Mouse (Mus musculus): ENCODE measurements around the gene Fbxw5.

Gene Fbxw5

GRCm38 (mm10) chr2:25477967-25478675 lies 22.4 kb upstream of the Fbxw5 start:
- no peak for DNase-seq (ENCODE audit: low read depth, low spot score)

GRCm38 (mm10) chr2:25479551-25480311 lies 20.8 kb upstream of the Fbxw5 start:
- no peak for DNase-seq (ENCODE audit: low read depth, low spot score)

- no peak for DNase-seq (ENCODE audit: low read depth, low spot score)
These were observed 20.0 kb upstream of the Fbxw5 start for GRCm38 (mm10) chr2:25480541-25480940.

GRCm38 (mm10) chr2:25482969-25483368 lies 17.6 kb upstream of the Fbxw5 start:
- DNase-seq (ENCODE audit: low read depth, low spot score): no peak

DNA sequence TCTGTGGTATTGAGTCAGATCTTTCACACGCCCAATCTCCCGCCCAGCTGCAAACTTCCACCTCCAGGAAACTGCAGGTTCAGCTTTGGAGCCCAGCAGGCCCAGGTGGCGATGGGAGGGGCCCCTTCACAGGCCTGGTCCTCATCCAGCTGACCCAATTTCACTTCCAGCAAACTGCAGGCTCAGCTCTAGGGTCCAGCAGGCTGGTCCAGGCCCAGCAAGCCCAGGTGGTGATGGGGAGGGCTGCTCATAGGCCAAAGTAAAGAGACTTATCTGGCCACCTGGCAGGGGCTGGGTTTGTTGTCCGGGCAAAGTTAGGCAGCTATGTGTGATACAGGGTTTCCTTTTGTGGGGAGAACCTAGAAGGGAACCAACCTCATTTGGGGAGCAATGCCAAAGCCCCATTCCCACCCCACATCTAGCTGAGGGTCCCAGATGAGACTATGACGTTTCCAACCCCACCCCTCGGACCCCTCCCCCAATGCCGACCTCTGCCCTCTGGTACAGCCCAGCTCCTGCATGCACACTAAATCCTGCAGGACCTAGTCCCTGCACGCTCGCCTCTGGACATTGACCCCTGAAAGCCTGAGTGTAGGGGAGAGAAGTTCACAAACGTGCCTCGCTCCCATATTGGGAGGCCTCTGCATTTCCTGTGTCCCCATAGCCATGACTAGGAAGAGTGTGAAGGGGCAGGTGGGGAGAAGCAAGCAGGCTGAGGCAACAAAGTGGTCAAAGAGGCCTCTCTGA lies 15.5 kb upstream of the Fbxw5 start:
- DNase-seq (ENCODE audit: low read depth, low spot score): no peak

DNA sequence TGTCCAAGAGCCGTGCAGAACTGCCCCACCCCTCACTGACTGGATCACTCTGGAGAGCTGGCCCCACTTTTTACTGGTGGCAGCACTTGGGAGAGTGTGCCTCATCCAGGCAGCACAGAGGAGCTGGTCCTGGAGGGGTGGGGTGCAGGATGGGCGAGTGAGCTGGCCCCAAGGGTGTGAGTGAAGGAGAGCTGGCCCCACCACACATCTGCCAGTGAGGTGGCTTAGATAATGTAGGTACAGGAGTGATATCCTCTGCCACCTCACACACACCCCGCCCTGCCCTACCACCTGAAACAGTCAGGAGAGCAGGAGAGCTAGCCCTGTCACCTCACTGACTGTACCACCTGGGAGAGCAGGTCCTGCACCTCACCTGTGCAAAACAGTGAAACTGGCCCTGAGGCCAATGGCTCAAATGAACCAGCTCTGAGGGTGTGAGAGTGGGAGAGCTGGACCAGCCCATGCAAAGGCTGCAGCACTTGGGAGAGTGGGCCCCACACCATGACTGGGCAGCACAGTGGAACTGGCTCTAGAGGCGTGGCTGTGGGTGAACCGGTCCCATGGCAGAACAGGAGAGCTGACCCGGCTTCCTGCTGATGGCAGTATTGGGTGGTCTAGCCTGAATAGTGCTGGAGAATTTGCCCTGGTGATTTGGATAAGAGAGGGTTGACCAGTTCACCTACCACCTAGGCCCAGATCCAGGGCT lies 12.4 kb upstream of the Fbxw5 start:
- DNase-seq (ENCODE audit: low read depth, low spot score): no peak

DNA sequence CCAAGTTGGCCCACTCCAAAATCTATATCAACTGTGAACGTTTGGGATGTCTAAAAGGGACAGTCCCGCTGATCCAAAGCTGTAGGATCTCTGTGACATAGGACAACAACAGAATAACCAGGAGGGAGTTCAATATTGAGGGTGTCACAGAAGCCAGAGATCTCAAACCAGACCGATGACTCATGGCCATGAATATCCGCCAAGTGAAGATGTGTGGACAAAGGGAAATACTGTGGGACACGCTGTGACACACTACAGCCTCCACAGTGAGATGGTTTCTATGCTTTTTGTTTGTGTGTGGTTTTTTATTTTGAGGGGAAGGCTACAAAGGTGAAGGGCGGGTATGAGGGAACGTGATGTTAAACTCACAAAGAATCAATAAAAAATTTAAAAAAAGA lies 11.9 kb upstream of the Fbxw5 start:
- no peak for DNase-seq (ENCODE audit: low read depth, low spot score)

- DNase-seq (ENCODE audit: low read depth, low spot score): no peak
These were observed 7.6 kb upstream of the Fbxw5 start for GRCm38 (mm10) chr2:25492988-25493387.

GRCm38 (mm10) chr2:25493476-25493961 lies 7.0 kb upstream of the Fbxw5 start, which contains the start of gene Lcn12:
TSS of gene Lcn12 (minus strand) at chr2:25493911.
- DNase-seq (ENCODE audit: low read depth, low spot score): no peak

DNA sequence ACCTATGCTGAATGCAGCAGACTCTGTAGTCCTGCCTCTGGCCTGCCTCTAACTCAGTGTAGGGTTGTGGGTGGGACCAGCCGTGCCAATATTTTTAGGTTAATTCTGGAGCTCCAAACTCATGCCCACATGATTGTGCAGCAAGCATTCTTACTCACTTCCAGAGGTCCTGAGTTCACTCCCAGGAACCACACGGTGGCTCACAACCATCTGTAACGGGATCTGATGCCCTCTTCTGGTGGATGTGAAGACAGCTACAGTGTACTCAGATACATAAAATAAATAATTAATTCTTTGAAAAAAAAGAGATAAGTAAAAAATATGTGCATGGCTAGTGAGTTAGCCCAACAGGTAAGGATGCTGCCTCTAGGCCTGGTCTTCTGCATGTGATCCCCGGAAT lies 4.1 kb upstream of the Fbxw5 start:
- DNase-seq (ENCODE audit: low read depth, low spot score): no peak

GRCm38 (mm10) chr2:25497846-25498575 lies 2.5 kb upstream of the Fbxw5 start:
- DNase-seq (ENCODE audit: low read depth, low spot score): no peak

DNA sequence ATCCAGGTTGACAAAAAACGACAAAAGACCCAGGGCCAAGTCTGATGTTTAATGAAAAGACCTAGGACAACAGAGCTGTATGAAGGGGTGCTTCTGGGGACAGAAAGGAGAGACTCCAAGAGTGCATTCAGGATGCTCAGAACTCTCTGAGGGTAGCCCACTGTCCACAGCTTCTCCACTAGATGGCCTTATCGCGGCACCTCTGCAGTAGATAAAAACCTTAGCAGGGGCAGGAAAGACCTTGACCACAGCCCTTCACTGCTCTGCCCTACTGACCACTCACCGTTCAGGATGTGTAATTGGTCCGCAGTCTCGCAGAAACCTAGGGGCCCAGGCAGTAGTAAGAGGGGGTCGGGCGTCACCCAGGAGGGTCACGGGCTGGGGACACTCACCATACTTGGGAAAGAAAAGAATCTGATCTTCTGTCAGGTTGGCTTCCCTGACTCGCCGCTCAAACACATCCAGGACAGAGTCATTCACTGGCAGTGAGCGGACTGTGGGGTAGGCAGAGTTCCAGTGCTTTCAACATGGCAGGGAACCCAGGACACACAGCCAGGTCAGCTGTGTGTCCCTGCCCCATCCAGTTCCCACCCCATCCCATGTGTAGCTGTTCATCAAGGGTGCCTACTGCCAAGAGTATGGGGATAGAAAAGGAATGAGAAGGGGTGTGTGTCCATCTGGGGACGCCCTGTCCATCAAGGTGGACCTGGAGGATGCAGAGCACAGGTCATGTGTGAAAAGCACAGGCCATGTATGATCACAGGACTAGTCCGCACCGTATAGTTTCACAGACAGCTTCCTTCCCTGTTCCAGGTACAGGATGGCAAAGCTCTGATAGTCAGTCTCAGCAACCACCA lies 1.7 kb upstream of the Fbxw5 start:
- no peak for DNase-seq (ENCODE audit: low read depth, low spot score)

DNA sequence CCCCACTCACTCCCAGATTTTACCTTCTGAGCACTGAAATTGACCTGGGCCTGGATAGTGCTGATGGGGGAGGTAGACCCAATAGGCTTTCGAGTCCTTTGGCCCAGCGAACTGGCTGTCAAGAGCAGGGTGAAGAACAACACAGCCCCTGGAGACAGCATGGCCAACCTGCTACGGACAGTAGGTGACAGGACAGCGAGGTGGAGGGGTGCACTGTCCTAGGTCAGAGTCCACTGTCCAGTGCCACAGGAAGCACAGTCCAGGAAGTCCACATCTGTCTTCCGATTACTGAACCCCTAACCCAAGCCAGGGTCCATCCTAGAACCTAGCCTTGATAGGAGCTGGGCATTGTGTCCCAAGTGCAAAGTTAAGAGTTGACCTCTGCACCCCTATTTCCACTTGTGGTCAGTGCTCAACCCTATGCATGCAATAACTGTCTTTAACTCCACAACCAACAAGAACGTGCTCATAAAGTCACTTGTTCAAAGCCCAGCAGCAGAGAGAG lies 427 bp upstream of the Fbxw5 start:
- no peak for DNase-seq (ENCODE audit: low read depth, low spot score)

- DNase-seq (ENCODE audit: low read depth, low spot score): no peak
These were observed 1.3 kb downstream of the Fbxw5 start, which contains the start of gene C8g for GRCm38 (mm10) chr2:25501593-25502486. TSS of gene C8g (minus strand) at chr2:25501719.

DNA sequence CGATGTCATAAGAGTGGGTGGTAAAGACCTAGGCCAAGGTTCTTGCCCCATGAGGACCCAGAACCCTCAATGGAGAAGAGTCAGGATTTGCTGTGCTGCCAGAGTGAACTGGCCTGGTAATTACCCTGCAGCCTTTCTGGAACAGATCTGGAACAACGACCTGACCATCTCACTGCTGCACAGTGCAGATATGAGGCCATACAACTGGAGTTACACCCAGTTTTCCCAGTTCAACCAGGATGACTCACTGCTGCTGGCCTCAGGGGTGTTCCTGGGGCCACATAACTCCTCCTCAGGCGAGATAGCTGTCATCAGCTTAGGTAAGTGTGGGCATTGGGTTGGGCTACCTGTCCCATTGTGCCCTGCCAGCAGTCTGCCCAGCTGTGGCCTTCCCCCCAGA lies 2.2 kb downstream of the Fbxw5 start:
- no peak for DNase-seq (ENCODE audit: low read depth, low spot score)

DNA sequence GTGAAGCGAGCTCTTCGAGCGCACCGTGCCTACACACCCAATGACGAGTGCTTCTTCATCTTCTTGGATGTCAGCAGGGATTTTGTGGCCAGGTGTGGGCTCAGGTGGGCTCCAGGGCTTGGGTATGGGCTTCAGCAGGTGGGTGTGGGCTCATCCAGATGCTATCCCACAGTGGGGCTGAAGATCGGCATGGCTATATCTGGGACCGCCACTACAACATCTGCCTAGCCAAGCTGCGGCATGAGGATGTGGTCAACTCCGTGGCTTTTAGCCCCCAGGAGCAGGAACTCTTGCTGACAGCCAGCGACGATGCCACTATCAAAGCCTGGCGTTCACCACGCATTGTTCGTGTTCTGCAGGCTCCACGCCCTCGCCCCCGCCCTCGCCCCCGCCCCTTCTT lies 4.0 kb downstream of the Fbxw5 start:
- DNase-seq (ENCODE audit: low read depth, low spot score): no peak

DNA sequence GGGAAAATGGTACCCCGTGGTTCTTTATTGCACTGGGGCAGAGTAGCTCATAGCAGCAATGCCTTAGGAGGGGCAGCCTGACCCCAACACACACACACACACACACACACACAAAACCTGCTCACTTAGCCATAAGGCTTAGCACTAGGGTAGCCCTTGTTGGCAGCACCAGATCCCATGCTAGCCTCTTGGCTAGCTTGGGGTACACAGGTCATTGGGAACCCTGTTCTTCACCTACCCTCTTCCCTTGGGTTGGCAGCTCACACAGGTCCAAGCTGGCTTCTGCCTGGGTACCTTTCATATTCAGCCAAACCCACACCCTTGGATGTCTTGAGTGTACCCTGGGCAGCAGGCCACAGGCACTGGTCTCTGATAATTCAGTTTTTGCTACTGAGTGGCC lies 4.5 kb downstream of the Fbxw5 start:
- DNase-seq (ENCODE audit: low read depth, low spot score): no peak

GRCm38 (mm10) chr2:25505860-25506259 lies 5.3 kb downstream of the Fbxw5 start:
- DNase-seq (ENCODE audit: low read depth, low spot score): no peak

DNA sequence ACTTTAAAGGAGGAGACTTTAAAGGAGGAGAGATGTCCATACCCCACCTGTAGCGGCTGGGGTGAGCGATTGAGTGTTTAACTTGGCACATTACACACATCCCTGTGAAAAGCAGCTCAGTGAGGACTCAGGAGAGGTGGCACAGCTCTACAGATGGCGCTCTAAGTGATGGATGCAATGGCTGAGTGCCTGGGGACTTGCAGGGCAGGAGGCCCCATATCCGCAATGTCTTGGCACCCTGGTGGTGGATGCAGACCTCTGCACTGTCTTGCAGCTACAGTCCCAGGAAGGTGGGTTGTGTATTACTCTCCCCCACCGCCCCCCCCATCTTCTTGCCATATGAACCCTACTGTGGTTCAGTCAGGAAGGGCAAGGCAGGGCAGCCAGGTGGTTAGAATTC lies 6.4 kb downstream of the Fbxw5 start:
- no peak for DNase-seq (ENCODE audit: low read depth, low spot score)

Data from embryo, embryonic 11.5 days (tissue).